Mouse (Mus musculus) spleen, adult 2 months (tissue): ENCODE results near the gene Chst15.

Source experiments
- CTCF ChIP-seq: fragments of 200-500 bp; IDR thresholded peaks from 2 replicates; pipeline ENCODE4 v1.5.1; 2011; ENCODE audit warnings: mild to moderate bottlenecking, inconsistent platforms; ENCODE audit not compliant: insufficient read depth, insufficient read length, insufficient replicate concordance; ENCODE audit errors: extremely low read depth
- POLR2A ChIP-seq: fragments of 200-500 bp; IDR thresholded peaks from 2 replicates; pipeline ENCODE4 v1.6.1; 2011; ENCODE audit warnings: low read depth, low read length, inconsistent platforms

- no peak for TF ChIP-seq CTCF
- TF ChIP-seq POLR2A, result no peak
These were observed 43.3 kb upstream of the Chst15 start for GRCm38 (mm10) chr7:132360336-132360735.
